Mouse (Mus musculus) megakaryocyte, embryonic 14.5 days (primary cell): ENCODE measurements at regions not wholly inside any gene's neighbourhood (a gene's known extent, or its start where the extent isn't known, plus 50 kb on each side); places are given as distances from the start of the nearest gene placed in this dataset.
"Not testable (repeated sequence)": the region's sequence is repeated elsewhere in the genome, so short reads cannot be mapped to it uniquely, and the experiment has no call there.

ENCODE experiments used
- H3K27me3 ChIP-seq: replicated peaks from 2 replicates; pipeline ENCODE3; 2012; ENCODE audit warnings: inconsistent platforms
- H3K36me3 ChIP-seq: replicated peaks from 2 replicates; pipeline ENCODE3; 2012; ENCODE audit warnings: low read length, inconsistent platforms, mixed read lengths
- H3K4me1 ChIP-seq: 2 replicates; pipeline ENCODE4 v1.6.1; 2012; ENCODE audit warnings: inconsistent platforms
- H3K4me3 ChIP-seq: replicated peaks from 2 replicates; pipeline ENCODE3; 2012; ENCODE audit warnings: moderate library complexity, mild to moderate bottlenecking, inconsistent platforms
- H3K9me3 ChIP-seq: 2 replicates; pipeline ENCODE4 v1.6.1; 2012; ENCODE audit warnings: inconsistent platforms
- FLI1 ChIP-seq: IDR thresholded peaks from 2 replicates; pipeline ENCODE4 v1.6.1; 2012; ENCODE audit warnings: low read length, inconsistent platforms, mixed read lengths
- GATA1 ChIP-seq: IDR thresholded peaks from 3 replicates; pipeline ENCODE4 v1.6.1; 2012; ENCODE audit warnings: mixed read lengths, low read length, inconsistent platforms, borderline replicate concordance

GRCm38 (mm10) chr12:18327136-18327535 lies 187.2 kb upstream of the 5730507C01Rik start:
- not testable (repeated sequence) for H3K36me3 ChIP-seq, H3K4me3 ChIP-seq, H3K4me1 ChIP-seq, H3K27me3 ChIP-seq
- peaks cover 46% of the 10 kb centered on the region for H3K9me3 ChIP-seq

DNA sequence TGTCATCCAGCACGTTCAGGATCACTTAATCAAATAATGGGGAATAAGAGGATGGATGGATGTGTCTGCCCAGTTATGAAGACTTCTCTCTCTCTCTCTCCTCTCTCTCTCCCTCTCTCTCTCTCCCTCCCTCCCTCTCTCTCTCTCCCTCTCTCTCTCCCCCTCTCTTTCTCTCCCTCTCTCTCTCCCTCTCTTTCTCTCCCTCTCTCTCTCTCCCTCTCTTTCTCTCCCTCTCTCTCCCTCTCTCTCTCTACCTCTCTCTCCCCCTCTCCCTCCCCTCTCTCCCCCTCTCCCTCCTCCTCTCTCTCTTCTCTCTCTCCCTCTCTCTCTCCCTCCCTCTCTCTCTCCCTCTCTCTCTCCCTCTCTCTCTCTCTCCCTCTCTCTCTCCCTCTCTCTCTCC lies 167.6 kb upstream of the 5730507C01Rik start:
- not testable (repeated sequence) for H3K4me3 ChIP-seq, H3K27me3 ChIP-seq, H3K36me3 ChIP-seq, H3K9me3 ChIP-seq, H3K4me1 ChIP-seq

DNA sequence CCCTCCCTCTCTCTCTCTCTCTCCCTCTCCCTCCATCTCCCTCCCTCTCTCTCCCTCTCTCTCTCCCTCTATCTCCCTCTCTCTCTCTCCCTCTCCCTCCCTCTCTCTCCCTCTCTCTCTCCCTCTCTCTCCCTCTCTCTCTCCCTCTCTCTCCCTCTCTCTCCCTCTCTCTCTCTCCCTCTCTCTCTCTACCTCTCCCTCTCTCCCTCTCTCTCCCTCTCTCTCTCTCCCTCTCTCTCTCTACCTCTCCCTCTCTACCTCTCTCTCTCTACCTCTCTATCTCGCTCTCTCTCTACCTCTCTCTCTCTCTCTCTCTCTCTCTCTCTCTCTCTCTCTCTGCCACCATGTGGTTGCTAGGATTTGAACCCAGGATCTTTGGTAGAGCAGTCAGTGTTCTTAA lies 167.2 kb upstream of the 5730507C01Rik start:
- H3K4me3 ChIP-seq = not testable (repeated sequence)

DNA sequence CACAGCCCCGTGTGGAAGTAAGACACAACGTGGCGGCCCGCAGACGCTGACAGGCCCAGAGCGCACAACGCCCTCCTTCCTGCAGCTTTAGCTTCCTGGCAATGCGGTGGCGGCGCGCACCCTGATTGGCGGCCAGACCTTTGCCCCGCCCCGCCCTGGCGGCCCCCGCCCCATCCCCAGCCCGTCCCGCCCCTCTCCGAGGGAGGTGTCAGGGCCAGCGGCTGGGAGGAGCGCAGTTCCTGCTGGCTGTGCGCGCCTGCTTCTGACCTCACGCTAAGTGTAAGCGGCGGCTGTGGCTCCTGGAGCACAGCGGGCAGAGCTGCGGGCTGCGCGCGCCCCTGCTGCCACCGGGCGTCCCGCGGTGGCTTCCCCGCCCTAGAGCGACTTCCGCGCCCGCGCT lies 127.1 kb upstream of the 5730507C01Rik start:
- Histone ChIP-seq H3K27me3 (no peaks in the 10 kb centered on the region), H3K36me3 (no peaks in the 10 kb centered on the region), H3K9me3 (peaks cover 23% of the 10 kb centered on the region), H3K4me1 (no peaks in the 10 kb centered on the region), H3K4me3 (peak overlapping the region; percentile 56)
- TF ChIP-seq GATA1 = no peak
- no peak for TF ChIP-seq FLI1

More for the DNA sequence above, 167.2 kb upstream of the 5730507C01Rik start:
- not testable (repeated sequence) for H3K27me3 ChIP-seq, H3K4me1 ChIP-seq, H3K36me3 ChIP-seq, H3K9me3 ChIP-seq

DNA sequence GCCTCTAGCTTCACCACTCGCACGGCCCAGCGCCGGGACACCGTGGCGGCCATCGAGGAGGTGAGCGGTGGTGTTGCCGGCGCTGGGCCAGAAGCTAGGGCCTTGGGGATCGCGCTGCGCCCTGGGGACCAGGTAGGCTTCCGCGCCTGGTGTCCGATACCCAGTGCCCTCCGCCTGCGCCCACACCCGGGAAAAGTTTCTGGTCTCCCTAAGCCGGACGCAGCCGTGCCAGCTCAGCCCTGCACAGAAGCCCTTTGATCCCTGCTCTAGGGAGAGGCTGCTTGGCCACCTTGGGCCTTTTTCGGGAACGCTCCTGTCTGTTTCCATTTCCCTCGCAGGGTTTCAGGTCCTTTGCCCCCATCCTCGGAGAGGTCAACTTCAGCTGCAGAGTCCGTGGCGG lies 126.5 kb upstream of the 5730507C01Rik start:
- no peak for TF ChIP-seq GATA1
- TF ChIP-seq FLI1 = no peak
- Histone ChIP-seq H3K9me3 (peaks cover 23% of the 10 kb centered on the region), H3K4me3 (no peak overlapping the region), H3K27me3 (no peaks in the 10 kb centered on the region), H3K4me1 (no peaks in the 10 kb centered on the region), H3K36me3 (no peaks in the 10 kb centered on the region)
